Mouse (Mus musculus): ENCODE measurements around the gene Tmem186. TPM values are rescaled to one million over a fixed set of nuclear protein-coding genes. Genes with fewer than 3 reads are reported as not detected.

Gene Tmem186
- polyA plus RNA-seq, 2 experiments: 13.0 to 17.4 TPM

DNA sequence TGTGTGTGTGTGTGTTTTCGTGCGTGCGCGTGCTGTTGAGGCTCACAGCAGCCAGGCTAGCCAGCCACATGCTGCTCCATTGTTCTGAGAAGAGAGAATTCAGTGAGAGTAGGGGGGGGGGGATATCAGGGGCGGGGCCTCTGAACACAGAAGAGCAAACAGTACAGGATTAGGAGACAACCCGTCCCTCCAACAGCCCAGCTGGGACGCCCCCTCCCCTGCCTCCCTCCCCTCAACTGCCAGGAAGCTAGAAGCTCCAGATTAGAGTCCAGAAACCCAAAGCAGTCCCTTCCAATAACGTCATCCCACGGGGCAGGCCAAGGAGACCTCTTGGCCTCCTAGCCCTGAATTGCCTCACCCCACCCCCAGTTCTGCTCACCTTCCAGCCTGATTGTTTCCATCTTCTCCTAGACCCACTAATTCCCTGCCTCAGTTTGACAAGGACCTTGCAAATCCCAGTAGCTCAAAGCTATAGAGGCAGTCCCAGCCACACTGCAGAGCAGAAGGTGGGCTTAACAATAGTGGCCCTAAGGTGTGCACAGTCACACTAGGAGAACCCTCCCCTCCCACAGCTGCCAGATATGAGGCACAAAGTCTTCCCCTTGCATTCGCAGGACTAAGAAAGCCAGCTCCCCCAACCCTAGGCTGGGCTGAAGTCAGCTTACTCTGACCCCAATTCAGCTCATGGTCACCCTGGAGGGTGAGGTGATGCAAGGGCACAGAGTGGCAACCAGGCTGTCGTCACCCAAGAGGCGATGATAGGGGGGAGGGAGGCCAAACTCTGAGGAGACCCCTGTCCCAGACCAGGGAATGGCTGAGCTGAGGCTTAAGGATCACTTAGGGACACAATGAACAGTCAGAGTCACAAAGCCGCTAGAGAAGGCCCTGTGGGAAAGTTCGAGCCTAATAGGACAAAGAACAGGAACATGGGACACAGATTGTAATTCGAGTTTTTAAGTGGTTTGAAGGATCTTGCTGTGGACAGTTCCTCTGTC is 32.8 kb upstream of the Tmem186 start:
- 11% methylated on average over 13 of the region's 15 CpGs for WGBS
- Histone ChIP-seq H3K4me3 (replicated peaks; ENCODE audit: low read length) (peak overlapping the region; percentile 61), H3K27ac (replicated peaks; ENCODE audit: low read depth, low read length) (no peak overlapping the region), H3K9ac (ENCODE audit: low read depth, low read length, severe bottlenecking) (peak overlapping the region; percentile 64), H3K4me1 (ENCODE audit: control insufficient read depth, insufficient read depth, low read length) (peaks cover 13% of the 10 kb centered on the region), H3K36me3 (ENCODE audit: control insufficient read depth, insufficient read depth, low read length) (no peaks in the 10 kb centered on the region; the same call in 1 of the 2 replicates), H3K9me3 (ENCODE audit: control insufficient read depth, low read length) (no peaks in the 10 kb centered on the region), H3K4me2 (replicated peaks; ENCODE audit: low read depth, low read length, severe bottlenecking) (peak overlapping the region; percentile 79), H3K27me3 (ENCODE audit: control insufficient read depth, insufficient read depth, low read length) (no peaks in the 10 kb centered on the region)
- DNase-seq (ENCODE audit: low spot score) (no peak), ATAC-seq (ENCODE audit: low FRiP score, low read depth) (no peak)
- no peak for TF ChIP-seq POLR2A (IDR thresholded peaks at IDR 0.05; ENCODE audit: borderline replicate concordance, extremely low read depth, insufficient read depth, insufficient read length)

DNA sequence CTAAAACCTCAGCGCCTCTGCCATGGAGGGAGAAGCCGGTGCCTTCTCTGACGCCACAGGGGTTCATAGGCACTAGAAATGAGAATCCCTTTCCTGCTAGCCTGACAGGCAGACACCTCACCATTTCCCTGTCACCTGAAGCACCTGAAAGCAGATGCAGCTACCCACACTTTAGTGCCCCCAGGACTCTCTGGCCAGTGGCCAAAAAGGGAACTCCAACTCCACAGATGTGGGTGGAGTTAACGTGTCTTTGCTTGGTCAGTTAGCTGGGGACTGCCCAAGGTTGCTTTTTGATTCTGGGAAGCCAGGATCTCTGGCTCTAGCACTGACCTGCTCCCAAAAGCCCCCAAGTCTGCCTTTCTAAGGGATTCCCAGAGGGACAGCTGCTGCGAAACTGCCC is 31.9 kb upstream of the Tmem186 start:
- TF ChIP-seq POLR2A (IDR thresholded peaks at IDR 0.05; ENCODE audit: borderline replicate concordance, extremely low read depth, insufficient read depth, insufficient read length): no peak
- Histone ChIP-seq H3K9ac (ENCODE audit: low read depth, low read length, severe bottlenecking) (0 out of 2 replicates have a peak overlapping the region, but pooled peaks have one; percentile 64), H3K36me3 (ENCODE audit: control insufficient read depth, insufficient read depth, low read length) (peaks cover 3% of the 10 kb centered on the region; the same call in 1 of the 2 replicates), H3K4me1 (ENCODE audit: control insufficient read depth, insufficient read depth, low read length) (peaks cover 13% of the 10 kb centered on the region), H3K9me3 (ENCODE audit: control insufficient read depth, low read length) (no peaks in the 10 kb centered on the region), H3K4me2 (replicated peaks; ENCODE audit: low read depth, low read length, severe bottlenecking) (peak overlapping the region; percentile 79), H3K27ac (replicated peaks; ENCODE audit: low read depth, low read length) (no peak overlapping the region), H3K27me3 (ENCODE audit: control insufficient read depth, insufficient read depth, low read length) (no peaks in the 10 kb centered on the region), H3K4me3 (replicated peaks; ENCODE audit: low read length) (peak overlapping the region; percentile 61)
- ATAC-seq (ENCODE audit: low FRiP score, low read depth) (no peak), DNase-seq (ENCODE audit: low spot score) (no peak)
- WGBS: 63% methylated on average over 5 of the region's 5 CpGs

DNA sequence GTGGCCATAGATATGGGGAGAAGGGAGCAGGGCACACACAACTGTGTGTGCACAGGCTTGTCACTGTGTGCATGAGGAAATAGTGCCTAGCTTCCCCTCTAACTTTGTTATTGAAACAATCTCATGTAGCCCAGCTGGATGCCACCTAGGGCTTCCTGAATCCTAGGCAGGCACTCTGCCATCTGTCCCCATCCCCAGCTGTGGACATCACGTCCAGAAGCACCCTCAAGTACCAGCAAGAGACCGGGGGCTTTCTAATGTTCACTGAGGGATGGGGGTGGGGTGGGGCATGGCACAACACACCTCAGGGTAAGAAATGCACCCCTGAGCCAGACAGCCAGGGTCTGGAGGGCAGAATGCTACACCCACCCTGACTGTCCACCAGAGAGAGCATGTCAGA is 30.9 kb upstream of the Tmem186 start:
- Histone ChIP-seq H3K27me3 (ENCODE audit: control insufficient read depth, insufficient read depth, low read length) (no peaks in the 10 kb centered on the region), H3K27ac (replicated peaks; ENCODE audit: low read depth, low read length) (no peak overlapping the region), H3K4me2 (replicated peaks; ENCODE audit: low read depth, low read length, severe bottlenecking) (no peak overlapping the region), H3K9ac (ENCODE audit: low read depth, low read length, severe bottlenecking) (no peak overlapping the region), H3K4me3 (replicated peaks; ENCODE audit: low read length) (no peak overlapping the region), H3K36me3 (ENCODE audit: control insufficient read depth, insufficient read depth, low read length) (peaks cover 11% of the 10 kb centered on the region), H3K9me3 (ENCODE audit: control insufficient read depth, low read length) (no peaks in the 10 kb centered on the region), H3K4me1 (ENCODE audit: control insufficient read depth, insufficient read depth, low read length) (peaks cover 13% of the 10 kb centered on the region)
- no peak for DNase-seq (ENCODE audit: low spot score)
- no peak for ATAC-seq (ENCODE audit: low FRiP score, low read depth)
- 76% methylated on average over 2 of the region's 2 CpGs for WGBS
- TF ChIP-seq POLR2A (IDR thresholded peaks at IDR 0.05; ENCODE audit: borderline replicate concordance, extremely low read depth, insufficient read depth, insufficient read length): no peak

DNA sequence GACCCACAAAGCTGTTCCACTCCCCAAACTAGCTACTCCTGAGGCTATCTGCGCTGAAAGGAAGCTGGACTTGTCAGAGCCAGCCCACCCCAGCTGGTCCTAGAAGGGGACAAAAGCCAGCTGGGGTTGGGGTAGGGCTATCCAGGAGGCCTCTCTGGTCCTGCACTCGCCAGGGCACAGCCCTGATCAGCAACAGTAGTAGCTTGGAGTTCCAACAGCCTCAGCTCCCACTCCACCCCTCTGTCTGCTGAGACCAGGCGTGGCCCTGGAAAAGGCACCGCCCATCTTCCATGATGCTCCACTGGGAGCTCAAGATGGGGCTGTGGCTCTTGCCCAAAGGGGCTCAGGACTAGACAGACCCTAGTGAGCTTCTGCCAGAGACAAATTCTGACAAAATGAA is 30.3 kb upstream of the Tmem186 start:
- Histone ChIP-seq H3K36me3 (ENCODE audit: control insufficient read depth, insufficient read depth, low read length) (peaks cover 12% of the 10 kb centered on the region), H3K27me3 (ENCODE audit: control insufficient read depth, insufficient read depth, low read length) (no peaks in the 10 kb centered on the region), H3K9ac (ENCODE audit: low read depth, low read length, severe bottlenecking) (no peak overlapping the region), H3K27ac (replicated peaks; ENCODE audit: low read depth, low read length) (no peak overlapping the region), H3K4me1 (ENCODE audit: control insufficient read depth, insufficient read depth, low read length) (peaks cover 13% of the 10 kb centered on the region), H3K9me3 (ENCODE audit: control insufficient read depth, low read length) (no peaks in the 10 kb centered on the region), H3K4me2 (replicated peaks; ENCODE audit: low read depth, low read length, severe bottlenecking) (no peak overlapping the region), H3K4me3 (replicated peaks; ENCODE audit: low read length) (no peak overlapping the region)
- DNase-seq (ENCODE audit: low spot score): no peak
- 73% methylated on average over 3 of the region's 4 CpGs for WGBS
- no peak for ATAC-seq (ENCODE audit: low FRiP score, low read depth)
- TF ChIP-seq POLR2A (IDR thresholded peaks at IDR 0.05; ENCODE audit: borderline replicate concordance, extremely low read depth, insufficient read depth, insufficient read length): no peak

DNA sequence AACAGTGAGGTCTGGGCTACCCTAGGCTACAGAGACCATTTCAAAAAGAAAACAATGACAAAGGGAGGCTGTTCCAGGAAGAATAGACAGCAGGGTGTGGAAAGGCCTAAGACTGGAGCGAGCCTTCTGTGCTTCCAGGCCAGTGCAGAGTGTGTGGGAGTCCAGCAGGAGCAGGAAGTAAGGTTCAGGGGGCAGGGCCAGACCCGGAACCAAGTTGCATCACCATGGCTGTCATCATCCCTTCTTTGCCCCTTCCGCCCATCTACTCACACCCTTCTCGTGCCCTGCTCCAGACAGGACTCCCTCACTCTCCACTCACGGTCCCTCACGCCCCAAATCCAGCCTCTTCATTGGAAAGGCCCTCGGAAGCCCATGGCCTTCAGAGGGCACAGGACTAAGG is 29.7 kb upstream of the Tmem186 start:
- H3K27me3 ChIP-seq (ENCODE audit: control insufficient read depth, insufficient read depth, low read length): no peaks in the 10 kb centered on the region
- no peak for TF ChIP-seq POLR2A (IDR thresholded peaks at IDR 0.05; ENCODE audit: borderline replicate concordance, extremely low read depth, insufficient read depth, insufficient read length)
- no peak for ATAC-seq (ENCODE audit: low FRiP score, low read depth)
- no peaks in the 10 kb centered on the region for H3K9me3 ChIP-seq (ENCODE audit: control insufficient read depth, low read length)
- no peak overlapping the region for H3K27ac ChIP-seq (replicated peaks; ENCODE audit: low read depth, low read length)
- H3K9ac ChIP-seq (ENCODE audit: low read depth, low read length, severe bottlenecking): no peak overlapping the region
- no peak overlapping the region for H3K4me3 ChIP-seq (replicated peaks; ENCODE audit: low read length)
- peaks cover 13% of the 10 kb centered on the region for H3K4me1 ChIP-seq (ENCODE audit: control insufficient read depth, insufficient read depth, low read length)
- H3K36me3 ChIP-seq (ENCODE audit: control insufficient read depth, insufficient read depth, low read length): peaks cover 16% of the 10 kb centered on the region
- no peak overlapping the region for H3K4me2 ChIP-seq (replicated peaks; ENCODE audit: low read depth, low read length, severe bottlenecking)
- 74% methylated on average over 7 of the region's 7 CpGs for WGBS
- no peak for DNase-seq (ENCODE audit: low spot score)
